Mouse (Mus musculus) forebrain, embryonic 16.5 days (tissue): Measurements from ENCODE around the gene Ptger4. TPM values are rescaled to one million over a fixed set of nuclear protein-coding genes. Genes with fewer than 3 reads are reported as not detected.

ENCODE experiments used
- polyA plus RNA-seq: library from polyadenylated mRNA; unstranded; fragments of >200 nt; fragmentation: Nextera tagmentation; extraction: Ambion mirVana; gene quantifications from 2 replicates; pipeline ENCODE4 v1.2.1, GENCODE M21; 2015

The Ptger4 gene
- polyA plus RNA-seq, 1 experiment from 2014 or later, result 0.63 TPM

Other genes with a start within 250 kb of the Ptger4 start
- gene C7, start 180.4 kb downstream of the Ptger4 start, polyA plus RNA-seq, result 0.08 TPM in 1 of 2 replicates, not detected in the other
- 0.35 and 0.40 TPM in 2 replicates for gene Card6, start 135.6 kb downstream of the Ptger4 start, polyA plus RNA-seq
- gene Rpl37, start 127.5 kb downstream of the Ptger4 start, polyA plus RNA-seq, result 335 and 339 TPM in 2 replicates
- gene Prkaa1, start 100.3 kb downstream of the Ptger4 start, polyA plus RNA-seq, result 14.8 and 16.2 TPM in 2 replicates
- gene Ttc33, start 58.7 kb downstream of the Ptger4 start, polyA plus RNA-seq, result 64.6 and 70.7 TPM in 2 replicates